Mouse (Mus musculus) brain, embryonic 14.5 days (tissue): ENCODE results near the gene Cdc25b.

Experiments
- CTCF ChIP-seq: fragments of 200-500 bp; IDR thresholded peaks from 2 replicates; pipeline ENCODE4 v1.5.1; 2012; ENCODE audit warnings: inconsistent platforms, mild to moderate bottlenecking, moderate library complexity, borderline replicate concordance; ENCODE audit not compliant: insufficient read depth, insufficient read length; ENCODE audit errors: extremely low read depth
- POLR2A ChIP-seq: fragments of 200-500 bp; IDR thresholded peaks from 2 replicates; pipeline ENCODE4 v1.6.1; 2012; ENCODE audit warnings: mild to moderate bottlenecking, inconsistent platforms, borderline replicate concordance; ENCODE audit not compliant: poor library complexity, insufficient read depth, insufficient read length, severe bottlenecking; ENCODE audit errors: extremely low read depth

DNA sequence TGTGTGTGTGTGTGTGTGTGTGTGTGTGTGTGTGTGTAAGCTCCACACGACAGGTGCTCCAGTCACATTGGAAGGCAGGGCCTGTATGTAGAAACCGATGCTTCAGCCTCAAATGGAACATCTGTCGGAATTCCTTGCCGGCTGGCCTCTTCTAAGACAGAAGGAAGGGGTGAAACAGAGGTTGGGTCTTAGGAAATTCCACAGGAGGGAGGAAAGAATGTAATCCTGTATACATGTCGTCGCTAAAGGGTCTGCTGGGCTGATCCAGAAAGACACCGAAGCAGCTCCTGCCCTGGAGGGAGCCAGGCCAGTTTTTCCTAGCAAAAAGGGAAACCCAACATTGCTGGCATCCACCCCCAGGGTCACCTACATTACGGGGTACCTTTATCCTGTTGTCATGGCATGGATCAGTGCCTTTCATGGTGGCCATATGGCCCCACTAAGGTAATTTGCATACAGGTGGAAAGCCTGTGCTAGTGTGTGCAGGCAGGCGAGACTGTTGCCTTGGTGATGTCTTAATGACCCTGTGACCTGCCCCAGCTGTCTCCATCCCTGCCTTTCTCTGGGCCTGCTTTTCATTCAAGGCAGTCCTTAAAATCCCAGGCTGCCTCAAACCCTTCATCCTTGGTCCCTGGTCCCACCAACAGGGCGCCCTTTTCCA lies 3.7 kb downstream of the Cdc25b start:
- TF ChIP-seq CTCF = no peak
- TF ChIP-seq POLR2A = no peak
